In genomic region chr7:111146670-111147069, GRCm38 (mm10) we compare ENCODE assay signal across 22 mouse cellular contexts.
DNase-seq lines count a peak whose midpoint lies in the region; ATAC-seq and TF ChIP-seq lines count a peak whose summit lies in the region.
"Had no signal": no experiment of that assay in that cellular context is flagged by ENCODE, and none has a peak within 500 bp of the region (broad histone marks: within the 10 kb centered on the region; RNA-seq: fewer than 3 reads in every experiment).

No protein-coding gene starts in this region.

- intact Hi-C loops in heart, postnatal 36 days (cut with DNase I): no loop called here
- intact Hi-C loops in left cerebral cortex, postnatal 36 days (cut with DNase I): no loop called here
- intact Hi-C loops in left cerebral cortex, postnatal 4 days (cut with DNase I): no loop called here

- H3K4me2 ChIP-seq in liver, embryonic 13.5 days: 0 out of 2 replicates have a peak overlapping the region, but pooled peaks have one; percentile 8
- H3K4me2 ChIP-seq in liver, postnatal 0 days (ENCODE audit: low read depth, low read length): no peak overlapping the region
- H3K4me2 ChIP-seq: forebrain, embryonic 15.5 days; heart, embryonic 11.5 days; heart, embryonic 15.5 days; hindbrain, embryonic 14.5 days had no signal

- no peak for TF ChIP-seq CTCF in liver, postnatal 0 days (IDR thresholded peaks at IDR 0.05; ENCODE audit: low read depth)

- H3K27me3 ChIP-seq in liver, embryonic 13.5 days: peaks cover 5% of the 10 kb centered on the region; the same call in 1 of the 2 replicates
- H3K27me3 ChIP-seq in liver, postnatal 0 days (ENCODE audit: insufficient read depth, low read length): no peaks in the 10 kb centered on the region
- H3K27me3 ChIP-seq: forebrain, embryonic 15.5 days; heart, embryonic 15.5 days had no signal

- H3K4me1 ChIP-seq in liver, embryonic 13.5 days (replicated peaks): peaks cover 41% of the 10 kb centered on the region
- H3K4me1 ChIP-seq in liver, postnatal 0 days (ENCODE audit: insufficient read depth): no peaks in the 10 kb centered on the region; the same call in none of the 2 replicates
- H3K4me1 ChIP-seq: embryonic facial prominence, embryonic 10.5 days; forebrain, embryonic 10.5 days; forebrain, embryonic 15.5 days; hindbrain, embryonic 10.5 days had no signal

- DNase-seq in heart, adult 11 months: peak; percentile 66
- no peak for DNase-seq in heart, postnatal 36 days
- DNase-seq in liver, embryonic 13.5 days: no peak
- no peak for DNase-seq in liver, postnatal 0 days
- no peak for DNase-seq in left cerebral cortex, postnatal 36 days (ENCODE audit: low spot score in 2 of 2)
- DNase-seq in left cerebral cortex, postnatal 4 days: no peak
- DNase-seq in spleen, adult 12 weeks (ENCODE audit: low spot score): no peak
- DNase-seq: adrenal gland, adult 2 months; adrenal gland, postnatal 25 days; cerebellum, adult 2 months; cerebellum, postnatal 10 days; gastrocnemius, postnatal 10 days; heart, adult 2 months; heart, postnatal 14 days had no signal

- peak overlapping the region; percentile 80 for H3K27ac ChIP-seq in liver, embryonic 13.5 days
- no peak overlapping the region for H3K27ac ChIP-seq in liver, postnatal 0 days (ENCODE audit: low read depth)
- H3K27ac ChIP-seq: embryonic facial prominence, embryonic 10.5 days; forebrain, embryonic 10.5 days; forebrain, embryonic 15.5 days; heart, embryonic 15.5 days; hindbrain, embryonic 10.5 days; hindbrain, embryonic 14.5 days had no signal

- H3K9ac ChIP-seq in liver, embryonic 13.5 days: no peak overlapping the region
- no peak overlapping the region for H3K9ac ChIP-seq in liver, postnatal 0 days (replicated peaks)
- H3K9ac ChIP-seq: forebrain, embryonic 15.5 days; heart, embryonic 15.5 days; hindbrain, embryonic 14.5 days had no signal

- no peak overlapping the region for H3K4me3 ChIP-seq in liver, embryonic 13.5 days (replicated peaks)
- no peak overlapping the region for H3K4me3 ChIP-seq in liver, postnatal 0 days (ENCODE audit: low read depth, low read length)
- H3K4me3 ChIP-seq: embryonic facial prominence, embryonic 10.5 days; erythroblast, embryonic 14.5 days; forebrain, embryonic 10.5 days; forebrain, embryonic 15.5 days; heart, adult 2 months; heart, embryonic 15.5 days; hindbrain, embryonic 10.5 days had no signal

- WGBS in liver, embryonic 13.5 days (ENCODE audit: insufficient replicate concordance): 48% methylated on average over 4 of the region's 4 CpGs
- 52% methylated on average over 4 of the region's 4 CpGs for WGBS in liver, postnatal 0 days (ENCODE audit: insufficient replicate concordance)

- H3K36me3 ChIP-seq in liver, embryonic 13.5 days: no peaks in the 10 kb centered on the region
- no peaks in the 10 kb centered on the region for H3K36me3 ChIP-seq in liver, postnatal 0 days (replicated peaks; ENCODE audit: insufficient read depth, low read length)
- H3K36me3 ChIP-seq: embryonic facial prominence, embryonic 10.5 days; forebrain, embryonic 10.5 days; forebrain, embryonic 15.5 days; heart, embryonic 15.5 days; hindbrain, embryonic 10.5 days had no signal

- no peaks in the 10 kb centered on the region for H3K9me3 ChIP-seq in liver, embryonic 13.5 days (replicated peaks)
- no peaks in the 10 kb centered on the region for H3K9me3 ChIP-seq in liver, postnatal 0 days (ENCODE audit: low read length)
- H3K9me3 ChIP-seq: embryonic facial prominence, embryonic 10.5 days; forebrain, embryonic 10.5 days; forebrain, embryonic 15.5 days; heart, embryonic 15.5 days; hindbrain, embryonic 10.5 days had no signal

- peak; percentile 83 for ATAC-seq in liver, embryonic 13.5 days (ENCODE audit: low read depth)
- ATAC-seq in liver, postnatal 0 days: peak; percentile 36; the same call in 1 of the 2 replicates
- ATAC-seq: forebrain, embryonic 15.5 days had no signal

- TF ChIP-seq EP300 in liver, postnatal 0 days (IDR thresholded peaks at IDR 0.05; ENCODE audit: low read depth): no peak
